Mouse (Mus musculus) frontal cortex, postnatal 36 days (tissue): ENCODE measurements at regions not wholly inside any gene's neighbourhood (a gene's known extent, or its start where the extent isn't known, plus 50 kb on each side); places are given as distances from the start of the nearest gene placed in this dataset.
"Not testable (repeated sequence)": the region's sequence is repeated elsewhere in the genome, so short reads cannot be mapped to it uniquely, and the experiment has no call there.

Experiments
- DNase-seq, 2 experiments: peaks; one replicate each; pipeline ENCODE4 v3.0.0; 2022; ENCODE audit warnings: low spot score in 2 of 2

GRCm38 (mm10) chr1:176504731-176505130 lies 229.6 kb upstream of the Pld5 start:
- not testable (repeated sequence) for DNase-seq

DNA sequence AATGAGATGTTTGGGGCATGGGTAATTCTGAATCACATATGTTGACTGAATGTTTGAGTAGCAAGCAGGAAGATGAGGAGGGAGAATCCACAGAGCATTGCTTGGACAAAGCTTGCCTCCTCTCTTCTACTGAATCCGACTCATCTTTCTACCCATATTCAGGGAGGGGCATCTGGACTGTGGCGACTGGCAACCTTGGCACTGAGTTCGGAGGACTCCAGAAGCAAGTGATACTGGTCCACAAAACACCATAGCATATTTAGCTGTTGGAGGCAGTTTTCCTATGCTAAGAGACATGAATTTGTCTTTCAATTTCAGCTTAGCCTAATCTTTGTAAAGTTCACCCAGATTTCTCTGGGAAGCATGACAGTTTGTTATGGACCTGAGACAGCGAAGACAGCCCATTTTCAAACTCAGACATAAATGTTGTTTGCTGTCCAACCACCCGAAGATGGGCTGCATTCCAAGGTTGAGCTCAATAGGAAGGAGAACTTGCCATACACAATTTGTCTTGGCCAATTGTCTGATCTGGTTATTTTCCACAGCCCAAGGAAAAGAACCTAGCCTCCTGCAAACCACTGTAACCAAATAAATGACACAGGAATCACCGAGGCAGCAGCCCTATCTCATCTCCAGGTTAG lies 224.0 kb upstream of the Pld5 start:
- DNase-seq = no peak

GRCm38 (mm10) chr1:176468560-176468959 lies 193.4 kb upstream of the Pld5 start:
- DNase-seq = peak in 1 of 2 experiments; percentile 22

DNA sequence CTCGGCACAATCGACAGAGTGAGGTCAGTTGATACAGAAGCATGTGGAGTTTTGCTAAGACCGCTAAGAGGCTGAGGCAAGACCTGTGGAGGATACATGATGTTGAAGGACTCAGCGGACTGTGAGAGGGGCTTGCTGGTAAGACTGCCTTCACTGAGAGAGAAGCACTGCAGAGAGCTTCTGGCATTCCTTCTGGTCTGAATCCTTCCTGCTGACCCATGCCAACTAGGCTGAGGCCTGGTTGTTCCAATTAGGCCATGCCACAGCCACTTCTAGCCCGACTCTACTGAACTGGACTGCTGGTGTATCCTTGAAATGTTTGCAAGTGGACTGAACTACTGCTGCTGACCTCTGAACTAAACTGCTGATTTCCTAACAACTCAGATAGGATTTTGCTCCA lies 187.0 kb upstream of the Pld5 start:
- DNase-seq = no peak

DNA sequence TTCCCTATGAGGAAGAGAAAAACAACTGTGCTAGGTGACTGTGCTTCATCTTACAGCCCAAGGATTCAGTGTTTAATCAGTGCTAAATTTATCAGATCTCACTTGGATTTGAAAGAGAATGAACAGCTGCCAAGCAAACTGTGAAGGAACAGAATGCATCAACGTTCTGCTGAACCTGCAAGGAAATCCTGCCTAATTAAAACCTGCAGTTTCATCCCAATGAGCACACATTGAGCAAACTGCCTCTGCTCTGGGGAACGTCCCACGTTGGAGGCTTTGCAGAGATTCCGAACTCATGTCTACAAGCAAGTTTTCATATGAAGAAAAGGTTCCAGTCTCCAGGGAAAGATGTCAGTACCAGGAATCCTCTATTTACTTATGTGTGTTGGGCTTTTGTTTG lies 171.6 kb upstream of the Pld5 start:
- DNase-seq = peak; percentile 17 to 20

- peak in 1 of 2 experiments; percentile 11 for DNase-seq
Observed at GRCm38 (mm10) chr1:176443712-176444111, 168.6 kb upstream of the Pld5 start.

GRCm38 (mm10) chr1:176440254-176440653 lies 165.1 kb upstream of the Pld5 start:
- DNase-seq = no peak

GRCm38 (mm10) chr1:176427835-176428234 lies 152.7 kb upstream of the Pld5 start:
- no peak for DNase-seq

- no peak for DNase-seq
Observed at GRCm38 (mm10) chr1:176427046-176427445, 151.9 kb upstream of the Pld5 start.

DNA sequence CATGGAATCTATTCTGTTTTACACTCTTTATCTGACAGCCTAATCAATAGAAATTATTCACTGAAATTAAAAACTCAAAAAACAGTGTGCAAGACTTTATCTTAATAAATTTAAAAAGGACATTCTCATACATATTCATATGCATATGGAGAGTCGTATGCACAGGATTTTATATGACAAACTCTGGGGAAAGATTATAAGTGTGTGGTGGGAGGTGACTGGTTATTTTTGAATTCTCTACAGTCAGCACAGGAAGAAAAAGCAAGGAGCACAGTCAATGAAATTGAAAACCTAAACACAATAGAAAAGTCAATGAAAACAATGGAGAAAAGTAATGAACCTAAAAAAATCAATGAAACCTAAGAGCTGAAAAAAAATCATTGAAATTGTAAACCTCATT lies 142.1 kb upstream of the Pld5 start:
- DNase-seq = peak in 1 of 2 experiments; percentile 4

DNA sequence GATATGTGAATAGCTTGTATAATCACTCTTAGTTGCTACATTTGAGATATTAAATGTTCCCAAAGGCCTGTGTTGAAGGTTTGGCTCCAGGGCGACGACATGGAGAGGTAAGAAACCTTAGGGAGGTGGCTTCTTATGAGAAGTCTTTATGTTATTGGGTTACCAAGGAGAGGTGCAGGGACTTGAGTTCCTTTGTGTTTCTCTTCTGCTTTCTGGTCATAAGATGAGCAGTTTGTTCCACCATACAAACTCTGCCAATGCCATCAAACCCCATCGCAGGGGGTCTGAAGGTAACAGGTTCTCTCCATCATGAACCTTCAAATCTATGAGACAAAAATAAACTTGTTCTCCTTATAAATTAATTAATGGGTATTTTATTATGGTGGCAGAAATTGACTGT lies 129.0 kb upstream of the Pld5 start:
- no peak for DNase-seq

- no peak for DNase-seq
Observed at GRCm38 (mm10) chr1:176379645-176380044, 104.5 kb upstream of the Pld5 start.

- no peak for DNase-seq
Observed at GRCm38 (mm10) chr1:176366900-176367299, 91.8 kb upstream of the Pld5 start.

- no peak for DNase-seq
Observed at GRCm38 (mm10) chr1:176360957-176361356, 85.8 kb upstream of the Pld5 start.

DNA sequence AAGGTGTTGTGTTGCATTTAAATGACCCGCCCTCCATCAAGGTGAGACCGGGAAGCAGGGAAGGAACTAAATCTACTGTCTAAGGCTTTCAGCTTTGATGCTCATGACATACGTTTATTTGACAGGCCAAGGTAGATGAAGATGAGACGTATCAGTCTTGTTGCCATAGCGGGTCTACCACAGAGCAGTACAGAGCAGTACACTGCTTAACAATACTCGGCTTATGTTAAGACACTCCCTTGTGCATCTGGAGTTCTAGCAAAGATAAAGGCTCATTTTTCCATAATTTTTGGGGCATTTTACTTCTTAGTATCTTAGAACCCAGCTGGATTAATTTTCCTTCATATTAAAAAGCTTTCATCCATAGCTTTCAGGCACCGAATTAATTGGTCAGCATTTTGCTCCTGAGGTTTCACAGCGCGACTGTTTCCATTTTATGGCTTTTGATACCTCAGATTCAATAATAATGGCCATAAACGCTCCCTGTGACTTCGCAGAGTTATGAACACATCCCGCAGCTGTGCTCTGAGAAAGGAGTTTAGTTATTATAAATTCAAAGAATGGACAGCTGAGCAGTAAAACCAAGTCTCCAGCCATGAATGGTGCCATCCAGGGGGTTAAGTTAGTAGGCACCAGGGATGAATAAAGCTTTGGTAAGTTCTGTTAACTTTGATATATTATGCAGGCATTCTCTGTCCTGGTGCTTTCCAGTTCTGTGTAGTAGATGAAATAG lies 85.0 kb upstream of the Pld5 start:
- DNase-seq = no peak

GRCm38 (mm10) chr1:176355342-176355741 lies 80.2 kb upstream of the Pld5 start:
- peak; percentile 49 to 54 for DNase-seq

DNA sequence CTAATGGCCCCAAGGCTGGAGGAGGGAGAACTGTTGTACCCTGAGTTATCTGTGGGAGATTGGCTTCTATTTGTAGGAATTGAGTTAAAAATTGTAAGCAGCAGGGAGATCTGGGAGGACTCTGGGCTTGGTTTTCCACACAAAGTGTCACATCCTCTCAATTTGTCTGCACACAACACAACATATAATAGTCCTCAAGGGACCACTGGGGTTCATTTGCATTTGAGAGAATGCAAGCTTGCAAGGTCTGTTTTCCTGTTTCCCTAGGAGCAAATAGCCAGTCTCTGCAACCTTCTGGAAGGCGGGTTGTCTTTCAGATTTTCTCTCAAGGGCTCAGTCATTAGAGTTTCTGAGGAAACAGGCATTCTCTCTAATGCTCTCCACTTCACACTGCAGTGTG lies 79.8 kb upstream of the Pld5 start:
- no peak for DNase-seq

- DNase-seq = no peak
Observed at GRCm38 (mm10) chr1:176352706-176353105, 77.6 kb upstream of the Pld5 start.

- DNase-seq = no peak
Observed at GRCm38 (mm10) chr1:176349909-176350495, 74.9 kb upstream of the Pld5 start.

DNA sequence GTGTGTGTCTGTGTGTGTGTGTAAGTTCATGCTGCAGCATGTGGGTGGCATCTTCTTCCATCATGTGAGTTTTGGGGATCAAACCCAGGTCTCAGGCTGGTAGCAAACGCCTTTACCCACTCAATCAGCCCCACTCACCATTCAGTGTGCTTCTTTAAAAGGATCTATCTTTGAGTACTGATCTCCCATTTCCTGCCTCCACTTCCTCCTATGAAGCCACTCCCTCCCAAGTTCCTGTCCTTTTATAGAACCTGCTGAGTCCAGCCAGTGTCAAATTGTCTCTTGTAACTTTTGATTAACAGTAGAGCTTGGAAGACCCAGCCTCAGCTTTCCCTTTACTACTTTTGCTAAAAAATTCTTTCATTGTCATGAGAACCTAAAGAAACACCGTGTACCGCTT lies 73.0 kb upstream of the Pld5 start:
- no peak for DNase-seq

GRCm38 (mm10) chr1:176331344-176331743 lies 56.2 kb upstream of the Pld5 start:
- DNase-seq = no peak
